Mouse (Mus musculus) gastrocnemius, adult 18-20 months (tissue): ENCODE measurements at regions not wholly inside any gene's neighbourhood (a gene's known extent, or its start where the extent isn't known, plus 50 kb on each side); places are given as distances from the start of the nearest gene placed in this dataset.

Experiments used
- DNase-seq: peaks from one replicate; pipeline ENCODE4 v3.0.0; 2021; ENCODE audit warnings: low spot score

- no peak for DNase-seq
These were observed 184.8 kb downstream of the Enc1 start for GRCm38 (mm10) chr13:97425731-97426130.

- DNase-seq: no peak
These were observed 183.0 kb downstream of the Enc1 start for GRCm38 (mm10) chr13:97423911-97424310.

DNA sequence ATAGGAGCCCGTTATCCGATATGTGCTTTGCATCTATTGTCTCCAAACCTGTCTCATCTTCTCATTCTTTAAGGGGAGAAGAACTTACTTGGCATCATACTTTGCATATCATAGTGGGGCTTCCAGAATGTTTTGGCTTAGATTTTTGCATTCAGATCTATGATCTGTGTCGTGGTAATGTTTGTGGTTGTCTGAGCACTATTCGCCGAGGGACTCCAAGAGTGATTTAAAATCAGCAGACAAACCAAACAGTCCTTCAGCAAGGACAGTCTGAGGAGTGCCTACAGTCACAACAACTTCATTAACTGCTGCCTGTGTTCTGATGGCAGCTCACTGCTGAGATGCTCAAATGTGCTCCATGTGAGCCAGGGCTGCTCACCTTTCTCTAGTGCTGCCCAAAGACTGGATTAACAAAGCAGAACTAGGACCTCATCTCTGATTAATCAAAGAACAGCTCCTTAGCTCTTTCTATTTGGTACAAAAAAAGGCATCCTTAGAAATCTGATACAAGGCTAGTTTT is 182.5 kb downstream of the Enc1 start:
- no peak for DNase-seq

- DNase-seq: no peak
These were observed 182.0 kb downstream of the Enc1 start for GRCm38 (mm10) chr13:97422897-97423296.

DNA sequence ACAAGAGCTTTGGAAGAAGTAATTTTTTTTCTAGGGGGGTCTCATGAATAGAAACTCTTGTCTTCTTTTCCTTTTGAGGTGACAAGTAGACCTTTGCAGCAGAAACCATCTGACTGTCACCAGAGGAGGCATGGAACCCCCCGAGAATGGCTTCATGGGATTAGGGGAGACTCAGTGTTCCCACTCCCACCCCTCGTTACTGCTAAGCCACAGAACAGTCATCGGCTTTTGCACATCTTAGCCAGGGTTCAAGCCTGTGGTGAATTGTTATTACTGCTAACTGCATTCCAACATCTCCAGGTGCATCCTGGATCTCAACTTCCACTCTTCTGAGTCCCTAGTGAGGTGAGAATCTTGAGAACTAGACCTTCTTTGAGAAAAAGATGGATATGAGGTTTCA is 180.9 kb downstream of the Enc1 start:
- DNase-seq: no peak

- no peak for DNase-seq
These were observed 179.9 kb downstream of the Enc1 start for GRCm38 (mm10) chr13:97420773-97421172.

DNA sequence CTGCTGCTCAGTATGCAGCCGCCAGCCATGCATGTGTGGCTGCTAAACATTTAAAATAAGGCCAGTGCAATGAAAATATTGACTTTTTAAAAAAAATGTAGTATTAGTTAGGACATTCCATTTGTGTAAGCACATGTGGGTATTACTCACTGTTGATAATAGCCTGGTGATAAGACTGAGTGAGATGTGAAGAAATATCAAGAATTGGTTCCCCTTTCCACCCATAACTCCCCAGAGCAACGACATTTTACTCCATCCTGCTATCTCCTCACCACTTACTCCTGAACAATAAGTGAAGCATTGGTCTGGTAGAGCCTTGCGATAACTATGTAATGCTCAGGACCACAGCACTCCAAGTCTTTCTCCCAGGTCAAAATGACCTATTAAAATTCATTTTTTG is 178.2 kb downstream of the Enc1 start:
- DNase-seq: no peak

- no peak for DNase-seq
These were observed 177.8 kb downstream of the Enc1 start for GRCm38 (mm10) chr13:97418681-97419080.

DNA sequence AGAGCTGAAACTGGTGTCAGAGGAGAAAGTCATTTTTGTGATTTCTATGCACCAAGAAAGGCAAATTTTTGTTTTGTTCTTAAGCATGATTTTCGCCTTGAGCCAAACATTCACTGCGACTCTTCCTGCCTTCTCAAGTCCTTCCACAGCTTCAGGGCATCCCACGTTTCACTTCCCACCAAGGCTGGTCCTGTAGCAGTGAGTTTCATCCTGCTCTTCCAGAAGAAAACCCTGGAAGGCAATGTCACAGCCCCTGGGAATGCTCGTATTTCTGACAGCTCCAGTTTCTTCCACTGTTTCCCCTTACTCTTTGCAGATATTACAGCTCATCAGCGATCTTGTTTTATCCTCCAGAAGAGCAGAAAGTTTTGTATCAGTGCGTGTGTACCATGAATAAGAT is 177.2 kb downstream of the Enc1 start:
- DNase-seq: no peak

- no peak for DNase-seq
These were observed 175.2 kb downstream of the Enc1 start for GRCm38 (mm10) chr13:97415927-97416709.

- no peak for DNase-seq
These were observed 174.5 kb downstream of the Enc1 start for GRCm38 (mm10) chr13:97415381-97415780.

- no peak for DNase-seq
These were observed 171.2 kb downstream of the Enc1 start for GRCm38 (mm10) chr13:97412151-97412550.

DNA sequence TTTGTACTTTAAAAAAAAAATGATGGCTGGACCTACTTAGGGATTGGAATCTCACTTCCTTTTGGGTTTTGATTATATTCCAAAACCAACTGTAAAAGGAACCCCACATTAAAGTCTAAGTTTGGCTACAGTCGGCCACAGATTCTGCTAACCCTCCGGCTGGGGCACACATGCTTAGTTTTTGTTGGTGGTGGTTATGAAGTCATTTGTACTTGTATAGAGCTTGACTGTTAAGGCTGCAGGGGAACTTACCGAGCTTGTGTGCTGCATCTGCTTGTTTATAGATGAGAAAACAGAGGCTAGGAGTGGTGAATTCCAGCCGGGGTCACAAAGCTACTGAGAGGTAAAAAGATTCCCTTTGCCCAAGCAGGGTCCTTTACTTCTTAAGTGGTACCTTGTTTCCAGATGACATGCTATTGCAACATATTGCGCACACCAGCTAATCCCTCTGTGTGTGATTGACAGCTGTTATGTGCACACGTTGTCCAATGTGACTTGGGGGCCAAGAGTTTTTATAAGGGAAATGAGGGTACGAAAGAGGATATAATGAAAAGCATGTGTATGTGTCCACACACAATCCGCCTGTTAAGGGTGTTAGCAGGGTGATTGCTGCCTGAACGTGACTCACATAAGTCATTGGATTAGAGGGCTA is 169.8 kb downstream of the Enc1 start:
- DNase-seq: no peak

- no peak for DNase-seq
These were observed 169.1 kb downstream of the Enc1 start for GRCm38 (mm10) chr13:97409891-97410525.

- DNase-seq: no peak
These were observed 168.4 kb downstream of the Enc1 start for GRCm38 (mm10) chr13:97409291-97409780.

- no peak for DNase-seq
These were observed 167.7 kb downstream of the Enc1 start for GRCm38 (mm10) chr13:97408414-97409290.

- no peak for DNase-seq
These were observed 166.9 kb downstream of the Enc1 start for GRCm38 (mm10) chr13:97407773-97408172.

GRCm38 (mm10) chr13:97406678-97407077 is 165.8 kb downstream of the Enc1 start:
- DNase-seq: no peak

GRCm38 (mm10) chr13:97402164-97402761 is 161.4 kb downstream of the Enc1 start:
- DNase-seq: no peak

DNA sequence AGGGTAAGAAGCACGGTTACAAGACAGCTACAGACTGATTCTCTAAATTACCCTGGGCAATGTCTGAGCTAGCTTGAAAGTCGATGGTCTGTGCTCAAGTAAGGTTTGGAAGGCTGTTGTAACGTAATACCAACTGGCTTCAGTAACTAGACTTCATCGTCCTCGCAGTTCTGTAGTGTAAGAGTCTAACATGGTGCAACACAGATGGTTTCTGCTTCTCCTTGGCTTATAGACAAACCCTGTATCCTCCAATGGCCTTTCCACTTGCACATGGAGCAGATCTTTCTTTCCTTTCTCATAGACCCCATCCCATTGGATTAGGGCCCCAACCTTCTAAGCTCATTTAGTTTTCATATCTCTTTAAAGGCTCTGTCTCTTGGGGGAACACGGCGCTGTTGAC is 160.7 kb downstream of the Enc1 start:
- DNase-seq: no peak

DNA sequence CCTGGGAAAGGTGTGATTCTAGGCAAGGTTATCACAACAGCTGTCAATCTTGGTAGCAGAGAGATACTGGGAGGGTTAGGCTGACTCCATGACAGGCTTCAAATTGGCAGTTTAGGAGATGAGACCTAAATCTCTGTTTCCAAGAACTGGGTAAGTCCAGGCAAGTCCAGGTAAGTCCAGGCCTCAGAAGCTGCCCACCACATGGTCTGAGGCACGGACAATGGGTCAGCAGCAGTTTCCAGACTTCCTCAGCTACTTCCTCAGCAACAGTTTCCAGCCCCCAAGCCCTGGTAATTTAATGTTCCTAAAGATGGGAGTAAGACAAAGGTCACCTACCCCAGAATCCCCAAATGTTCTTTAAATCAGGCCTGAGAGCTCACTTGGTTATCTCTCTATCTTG is 157.1 kb downstream of the Enc1 start:
- no peak for DNase-seq
